Mouse (Mus musculus): ENCODE measurements around the gene Arhgap15.

DNA sequence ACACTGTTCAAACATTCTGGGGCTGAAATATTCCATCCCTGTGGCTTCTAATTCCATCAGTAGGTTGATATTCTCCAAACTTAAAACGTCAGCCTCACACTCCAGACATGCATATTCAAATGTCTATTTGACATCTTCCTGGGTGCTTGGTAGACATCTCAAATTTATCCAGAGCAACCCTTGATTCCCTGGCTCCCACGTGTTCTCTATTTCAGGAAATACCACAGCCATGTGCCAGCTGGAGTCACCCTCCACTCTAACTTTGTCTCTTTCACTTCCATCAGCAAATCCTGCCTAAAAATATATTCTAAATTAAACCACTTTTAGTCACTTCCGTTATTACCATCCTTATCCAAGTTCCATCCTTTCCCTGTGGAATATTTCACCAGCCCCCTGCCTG is 382.6 kb downstream of the Arhgap15 start:
- TF ChIP-seq CTCF (conservative IDR thresholded peaks at IDR 0.05; ENCODE audit: insufficient read depth, insufficient read length, low read depth, low read length) (no peak), POLR2A (IDR thresholded peaks at IDR 0.05; ENCODE audit: low read depth, low read length) (no peak)

Measured in kidney, adult 2 months (tissue).